Mouse (Mus musculus) neural tube, embryonic 13.5 days (tissue): Measurements from ENCODE around the gene Jund. TPM values are rescaled to one million over a fixed set of nuclear protein-coding genes. Genes with fewer than 3 reads are reported as not detected.

ENCODE experiments used
- ATAC-seq: fragments of 200-750 bp; cut with Nextera tagmentation; 2 replicates; pipeline ENCODE4 v1.8.0; 2017; ENCODE audit warnings: low read depth, mild to moderate bottlenecking, moderate TSS enrichment, moderate library complexity
- H3K27ac ChIP-seq: fragments of 300-500 bp; sonication (generic); replicated peaks from 2 replicates; pipeline ENCODE4 v1.5.1; 2015; ENCODE audit warnings: moderate library complexity, mild to moderate bottlenecking, inconsistent platforms
- H3K27me3 ChIP-seq: fragments of 300-500 bp; sonication (generic); 2 replicates; pipeline ENCODE4 v1.6.1; 2015; ENCODE audit warnings: mild to moderate bottlenecking, inconsistent platforms
- H3K36me3 ChIP-seq: fragments of 300-500 bp; sonication (generic); 2 replicates; pipeline ENCODE4 v1.6.1; 2015; ENCODE audit warnings: mild to moderate bottlenecking, inconsistent platforms
- H3K4me1 ChIP-seq: fragments of 300-500 bp; sonication (generic); replicated peaks from 2 replicates; pipeline ENCODE4 v1.6.1; 2015; ENCODE audit warnings: inconsistent platforms
- H3K4me2 ChIP-seq: fragments of 300-500 bp; sonication (generic); 2 replicates; pipeline ENCODE4 v1.6.1; 2015; ENCODE audit warnings: inconsistent platforms, mild to moderate bottlenecking, moderate library complexity
- H3K4me3 ChIP-seq: fragments of 300-500 bp; sonication (generic); 2 replicates; pipeline ENCODE4 v1.5.1; 2015; ENCODE audit warnings: mild to moderate bottlenecking, inconsistent platforms
- H3K9ac ChIP-seq: fragments of 300-500 bp; sonication (generic); 2 replicates; pipeline ENCODE4 v1.6.1; 2015; ENCODE audit warnings: moderate library complexity, mild to moderate bottlenecking, inconsistent platforms
- H3K9me3 ChIP-seq: fragments of 300-500 bp; sonication (generic); 2 replicates; pipeline ENCODE4 v1.6.1; 2016; ENCODE audit warnings: inconsistent platforms
- WGBS: fragments of 180-500 bp; shearing (Covaris S2); methylation state at CpG from one replicate; pipeline ENCODE4 v1.1.7; 2015; 5-methylcytosine and 5-hydroxymethylcytosine counted together
- polyA plus RNA-seq: library from polyadenylated mRNA; unstranded; fragments of >200 nt; fragmentation: Nextera tagmentation; extraction: Ambion mirVana; gene quantifications from 2 replicates; pipeline ENCODE4 v1.2.1, GENCODE M21; 2015

Gene Jund
- polyA plus RNA-seq, 1 experiment from 2014 or later = 108 TPM

DNA sequence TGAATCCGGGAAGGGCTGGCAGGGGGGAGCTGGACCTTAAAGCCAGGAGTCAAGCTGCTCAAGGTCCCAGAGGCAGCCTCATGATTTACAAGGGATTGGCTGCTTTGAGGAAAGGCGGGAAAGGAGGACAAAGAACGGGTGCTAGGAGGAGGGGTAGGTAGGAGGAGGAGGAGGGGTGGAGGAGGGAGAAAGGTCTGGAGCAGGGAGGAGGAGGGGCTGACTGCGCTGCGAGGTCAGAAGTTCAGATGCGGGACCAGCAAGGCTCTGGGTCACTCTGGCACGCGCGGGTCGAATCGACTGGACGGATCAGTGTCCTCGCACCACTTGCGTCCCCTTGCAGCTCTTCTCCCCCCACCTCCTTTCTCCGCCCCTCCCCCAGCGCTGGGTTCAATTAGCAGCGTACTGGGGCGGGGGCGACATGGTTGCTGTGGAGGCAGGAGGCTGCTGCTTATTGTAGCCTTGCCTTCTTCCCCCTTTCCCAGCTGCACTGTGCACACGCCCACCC, 7.0 kb upstream of the Jund start:
- Histone ChIP-seq H3K27ac (peak overlapping the region; percentile 74), H3K36me3 (no peaks in the 10 kb centered on the region), H3K4me3 (peak overlapping the region; percentile 35), H3K27me3 (no peaks in the 10 kb centered on the region), H3K9me3 (no peaks in the 10 kb centered on the region), H3K4me1 (peaks cover 42% of the 10 kb centered on the region), H3K9ac (peak overlapping the region; percentile 58), H3K4me2 (peak overlapping the region; percentile 57)
- ATAC-seq = peak; percentile 47; the same call in 1 of the 2 replicates
- 2% methylated on average over 20 of the region's 20 CpGs for WGBS

DNA sequence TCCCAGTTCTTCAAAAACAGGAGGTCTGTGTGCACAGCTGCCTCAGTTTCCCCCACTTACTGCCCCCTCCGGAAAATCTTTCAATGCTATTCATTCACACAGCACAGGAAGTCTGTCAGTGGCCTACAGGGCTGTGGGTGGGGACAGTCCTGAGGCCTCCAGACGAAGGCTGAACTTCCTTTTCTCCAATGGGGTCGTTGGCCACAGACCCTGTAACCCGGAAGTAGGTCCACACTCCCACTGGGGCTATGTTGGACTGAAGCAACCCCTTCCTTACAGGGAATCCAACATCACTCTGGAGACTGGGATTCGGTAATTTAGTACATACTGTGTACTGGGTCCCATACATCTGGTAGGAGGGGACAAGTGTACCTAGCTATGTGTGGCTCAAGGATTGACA, 5.1 kb upstream of the Jund start:
- Histone ChIP-seq H3K9me3 (no peaks in the 10 kb centered on the region), H3K27me3 (no peaks in the 10 kb centered on the region), H3K4me1 (peaks cover 57% of the 10 kb centered on the region), H3K36me3 (no peaks in the 10 kb centered on the region), H3K4me3 (no peak overlapping the region), H3K9ac (no peak overlapping the region), H3K4me2 (no peak overlapping the region), H3K27ac (no peak overlapping the region)
- 83% methylated on average over 5 of the region's 5 CpGs for WGBS
- ATAC-seq = no peak

DNA sequence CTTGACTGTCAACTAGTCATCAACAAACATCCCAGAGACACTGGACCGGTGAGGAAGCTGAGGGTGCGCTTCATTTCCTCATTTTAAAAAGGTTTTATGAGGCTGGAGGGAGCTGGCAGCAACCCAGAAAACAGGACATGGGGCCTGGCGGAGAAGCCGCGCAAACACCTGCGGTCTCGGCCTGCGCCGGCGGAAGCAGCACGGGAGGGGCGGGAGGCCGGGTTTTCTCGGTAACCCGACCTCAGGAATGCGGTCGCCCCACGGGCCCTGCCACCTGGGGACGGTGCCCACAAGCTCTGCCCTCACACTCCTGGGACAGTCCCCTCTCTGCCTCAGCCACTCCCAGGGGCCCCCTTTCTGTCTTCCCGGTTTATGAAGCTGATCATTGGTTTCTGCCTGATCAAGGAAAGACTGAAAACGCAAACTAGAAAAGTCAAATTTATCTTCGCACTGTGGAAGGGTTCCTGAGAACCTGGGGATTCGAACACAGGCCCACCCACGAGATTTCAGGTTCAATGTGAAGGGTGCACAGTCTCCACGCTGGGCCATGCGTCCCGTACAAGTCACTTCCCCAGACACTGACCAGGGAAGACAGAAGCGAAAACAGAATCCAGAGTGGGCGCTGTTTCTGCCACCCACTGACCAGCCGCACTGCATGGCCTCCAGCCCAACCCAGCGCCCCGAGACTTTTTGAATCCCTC, 3.3 kb upstream of the Jund start:
- Histone ChIP-seq H3K27me3 (no peaks in the 10 kb centered on the region), H3K27ac (peak overlapping the region; percentile 99), H3K9me3 (no peaks in the 10 kb centered on the region), H3K9ac (no peak overlapping the region), H3K4me3 (no peak overlapping the region), H3K4me2 (peak overlapping the region; percentile 16; the same call in 1 of the 2 replicates), H3K4me1 (peaks cover 51% of the 10 kb centered on the region), H3K36me3 (no peaks in the 10 kb centered on the region)
- ATAC-seq = no peak
- 27% methylated on average over 32 of the region's 32 CpGs for WGBS

DNA sequence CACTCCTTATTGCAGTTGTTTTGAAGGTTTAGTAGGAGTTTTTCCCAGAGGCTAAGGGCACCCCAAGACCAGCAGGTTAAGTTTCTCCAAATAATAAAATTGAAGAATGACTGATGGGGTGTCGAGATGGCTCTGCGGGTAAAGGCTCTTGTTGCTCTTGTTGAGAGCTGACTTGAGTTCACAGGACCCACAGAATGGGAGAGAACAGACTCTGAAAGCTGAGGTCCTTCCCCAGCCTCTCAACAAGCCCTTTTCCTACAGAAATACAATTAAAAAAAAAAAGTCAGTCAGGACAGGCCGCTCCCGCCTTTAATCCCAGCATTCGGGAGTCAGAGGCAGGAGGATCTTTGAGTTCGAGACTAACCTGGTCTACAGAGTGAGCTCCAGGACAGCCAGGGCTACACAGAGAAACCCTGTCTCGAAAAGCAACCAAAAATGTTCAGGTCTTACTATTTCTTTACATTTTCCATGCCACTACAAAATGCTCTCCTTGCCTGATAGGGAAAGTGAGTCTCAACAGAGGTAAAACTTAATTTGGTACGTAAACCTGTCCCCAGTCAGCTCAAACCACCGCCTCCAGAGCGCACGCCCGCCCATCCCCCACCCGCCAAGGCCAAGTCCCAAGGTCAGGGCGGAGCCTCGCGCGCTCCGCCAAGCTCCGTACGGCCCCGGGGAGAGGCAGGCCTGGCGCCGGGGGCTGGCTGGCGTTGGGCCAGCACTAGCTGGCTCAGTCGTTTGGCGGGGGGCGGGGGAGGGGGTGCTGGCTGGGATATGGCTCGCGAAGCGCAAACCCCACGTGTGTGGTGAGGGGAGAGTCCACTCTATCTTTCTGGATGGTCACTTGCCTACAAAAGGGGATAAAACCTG, 2.5 kb upstream of the Jund start:
- Histone ChIP-seq H3K4me2 (peak overlapping the region; percentile 60), H3K9ac (peak overlapping the region; percentile 62), H3K36me3 (no peaks in the 10 kb centered on the region), H3K9me3 (no peaks in the 10 kb centered on the region), H3K27me3 (no peaks in the 10 kb centered on the region), H3K4me1 (peaks cover 55% of the 10 kb centered on the region), H3K27ac (peak overlapping the region; percentile 99), H3K4me3 (peak overlapping the region; percentile 23)
- WGBS = 4% methylated on average over 31 of the region's 31 CpGs
- ATAC-seq = no peak

DNA sequence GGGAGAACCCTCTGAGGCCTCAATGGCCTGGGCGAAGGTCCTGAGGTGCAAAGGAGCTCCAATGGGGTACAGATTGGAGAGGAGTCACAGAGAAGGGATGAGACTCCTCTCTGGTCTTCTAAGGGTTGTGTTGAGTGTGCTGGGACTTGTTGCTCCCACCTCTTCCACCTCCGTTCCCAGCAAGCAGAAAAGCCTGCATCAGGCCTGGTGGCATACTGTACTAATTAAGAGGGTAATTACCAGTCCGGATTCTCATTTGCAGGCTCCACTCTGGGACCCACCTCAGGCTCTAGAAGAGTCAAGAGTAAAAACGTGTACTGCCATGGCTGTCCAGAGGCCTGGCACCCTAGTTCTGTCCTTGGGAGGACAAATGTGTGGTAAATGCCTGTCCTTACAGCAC, 1.8 kb upstream of the Jund start:
- Histone ChIP-seq H3K9me3 (no peaks in the 10 kb centered on the region), H3K4me2 (peak overlapping the region; percentile 60), H3K4me1 (peaks cover 55% of the 10 kb centered on the region), H3K27ac (peak overlapping the region; percentile 99), H3K4me3 (peak overlapping the region; percentile 23), H3K36me3 (0 out of 2 replicates have a peak, but pooled peaks cover under 1% of the 10 kb centered on the region), H3K27me3 (no peaks in the 10 kb centered on the region), H3K9ac (peak overlapping the region; percentile 62)
- ATAC-seq = no peak
- 37% methylated on average over 4 of the region's 4 CpGs for WGBS

DNA sequence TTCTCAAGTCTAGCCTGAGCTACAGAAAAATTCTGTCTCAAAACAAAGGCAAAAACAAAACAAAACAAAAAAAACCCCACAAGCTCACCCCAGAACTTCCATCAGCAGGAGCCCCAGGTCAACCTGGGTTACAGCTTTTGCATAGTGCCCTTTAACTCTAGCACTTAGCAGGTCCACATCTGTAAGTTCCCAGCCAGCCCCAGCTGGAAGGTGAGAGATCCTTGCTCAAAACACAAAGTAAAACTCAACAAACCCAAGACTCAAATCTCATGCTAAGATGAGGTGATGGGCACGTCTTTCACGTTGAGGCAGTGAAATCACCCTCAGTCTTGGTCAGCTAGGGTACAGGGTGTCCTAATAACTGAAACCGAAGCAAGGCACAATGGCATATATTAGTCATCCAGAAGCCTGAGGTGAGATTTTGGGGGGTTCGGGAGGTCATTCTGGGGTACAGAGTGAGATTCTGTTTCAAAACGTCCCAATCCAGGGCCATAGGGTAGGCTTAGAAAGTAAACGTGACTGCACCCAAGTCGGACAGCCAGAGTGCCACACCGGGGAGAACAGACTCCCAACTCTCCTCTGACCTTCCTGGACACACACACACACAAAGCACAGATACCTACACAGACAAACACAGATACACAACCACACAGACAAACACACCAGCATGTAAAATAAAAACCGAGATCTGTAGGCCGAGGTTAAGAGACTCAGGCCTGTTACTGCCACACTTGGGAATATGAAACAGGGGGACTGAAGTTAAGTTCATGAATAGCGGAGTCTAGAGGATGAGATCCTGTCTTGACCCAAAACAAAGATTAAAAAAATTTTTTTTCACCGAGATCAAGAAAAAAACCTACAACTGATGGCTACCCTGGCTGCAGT, 1.1 kb upstream of the Jund start:
- Histone ChIP-seq H3K4me1 (peaks cover 55% of the 10 kb centered on the region), H3K36me3 (0 out of 2 replicates have a peak, but pooled peaks cover 7% of the 10 kb centered on the region), H3K4me2 (peak overlapping the region; percentile 60), H3K9me3 (no peaks in the 10 kb centered on the region), H3K27ac (peak overlapping the region; percentile 99), H3K9ac (peak overlapping the region; percentile 66), H3K27me3 (no peaks in the 10 kb centered on the region), H3K4me3 (peak overlapping the region; percentile 97)
- ATAC-seq = no peak
- 76% methylated on average over 12 of the region's 12 CpGs for WGBS

DNA sequence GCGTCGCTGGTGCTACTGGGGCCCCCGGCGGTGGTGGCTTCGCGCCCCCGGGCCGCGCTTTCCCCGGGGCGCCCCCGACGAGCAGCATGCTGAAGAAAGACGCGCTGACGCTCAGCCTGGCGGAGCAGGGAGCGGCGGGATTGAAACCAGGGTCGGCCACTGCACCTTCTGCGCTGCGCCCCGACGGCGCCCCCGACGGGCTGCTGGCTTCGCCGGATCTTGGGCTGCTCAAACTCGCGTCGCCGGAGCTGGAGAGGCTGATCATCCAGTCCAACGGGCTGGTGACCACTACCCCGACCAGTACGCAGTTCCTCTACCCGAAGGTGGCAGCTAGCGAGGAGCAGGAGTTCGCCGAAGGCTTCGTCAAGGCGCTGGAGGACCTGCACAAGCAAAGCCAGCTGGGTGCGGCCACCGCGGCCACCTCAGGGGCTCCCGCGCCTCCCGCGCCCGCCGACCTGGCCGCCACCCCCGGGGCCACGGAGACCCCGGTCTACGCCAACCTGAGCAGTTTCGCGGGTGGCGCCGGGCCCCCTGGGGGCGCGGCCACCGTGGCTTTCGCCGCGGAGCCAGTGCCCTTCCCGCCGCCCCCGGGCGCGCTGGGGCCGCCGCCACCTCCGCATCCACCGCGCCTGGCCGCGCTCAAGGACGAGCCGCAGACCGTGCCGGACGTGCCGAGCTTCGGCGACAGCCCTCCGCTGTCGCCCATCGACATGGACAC, 526 bp downstream of the Jund start:
- H3K27me3 ChIP-seq = no peaks in the 10 kb centered on the region
- peak overlapping the region; percentile 89 for H3K4me2 ChIP-seq
- H3K4me1 ChIP-seq = peaks cover 71% of the 10 kb centered on the region
- peak overlapping the region; percentile 100 for H3K9ac ChIP-seq
- peak; percentile 25 for ATAC-seq
- peaks cover 23% of the 10 kb centered on the region for H3K36me3 ChIP-seq
- H3K4me3 ChIP-seq = peak overlapping the region; percentile 97
- under 1% methylated on average over 89 of the region's 89 CpGs for WGBS
- no peaks in the 10 kb centered on the region for H3K9me3 ChIP-seq
- peak overlapping the region; percentile 99 for H3K27ac ChIP-seq

DNA sequence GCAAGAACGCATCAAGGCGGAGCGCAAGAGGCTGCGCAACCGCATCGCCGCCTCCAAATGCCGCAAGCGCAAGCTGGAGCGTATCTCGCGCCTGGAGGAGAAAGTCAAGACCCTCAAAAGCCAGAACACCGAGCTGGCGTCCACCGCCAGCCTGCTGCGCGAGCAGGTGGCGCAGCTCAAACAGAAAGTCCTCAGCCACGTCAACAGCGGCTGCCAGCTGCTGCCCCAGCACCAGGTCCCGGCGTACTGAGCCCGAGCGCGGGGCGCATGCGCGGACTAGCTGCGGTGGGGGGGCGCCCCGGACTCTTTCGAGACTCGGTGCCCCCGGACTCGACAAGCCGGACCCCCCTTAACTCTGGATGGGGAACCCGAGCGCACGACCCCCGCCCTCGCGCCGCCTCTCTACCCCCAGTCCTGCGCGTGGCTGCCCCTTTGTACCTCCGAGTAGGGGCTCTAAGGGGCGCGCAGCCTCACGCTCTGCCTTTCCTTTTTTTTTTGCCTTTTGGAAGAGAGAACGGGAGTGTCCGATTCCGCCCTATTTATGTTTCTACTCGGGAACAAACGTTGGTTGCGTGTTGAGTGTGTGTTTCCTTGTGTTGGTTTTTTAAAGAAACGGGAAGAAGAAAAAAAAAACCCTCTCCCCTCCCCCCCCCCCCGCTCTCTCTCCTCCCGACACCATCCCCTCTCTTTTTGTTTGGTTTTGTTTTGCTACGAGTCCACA, 1.2 kb downstream of the Jund start:
- WGBS = 1% methylated on average over 58 of the region's 59 CpGs
- H3K4me1 ChIP-seq = peaks cover 70% of the 10 kb centered on the region
- H3K9ac ChIP-seq = peak overlapping the region; percentile 100
- no peaks in the 10 kb centered on the region for H3K27me3 ChIP-seq
- no peaks in the 10 kb centered on the region for H3K9me3 ChIP-seq
- peak overlapping the region; percentile 97 for H3K4me3 ChIP-seq
- H3K4me2 ChIP-seq = peak overlapping the region; percentile 89
- H3K27ac ChIP-seq = peak overlapping the region; percentile 99
- H3K36me3 ChIP-seq = peaks cover 24% of the 10 kb centered on the region
- 0 out of 2 replicates have a peak, but pooled peaks have one; percentile 4 for ATAC-seq

DNA sequence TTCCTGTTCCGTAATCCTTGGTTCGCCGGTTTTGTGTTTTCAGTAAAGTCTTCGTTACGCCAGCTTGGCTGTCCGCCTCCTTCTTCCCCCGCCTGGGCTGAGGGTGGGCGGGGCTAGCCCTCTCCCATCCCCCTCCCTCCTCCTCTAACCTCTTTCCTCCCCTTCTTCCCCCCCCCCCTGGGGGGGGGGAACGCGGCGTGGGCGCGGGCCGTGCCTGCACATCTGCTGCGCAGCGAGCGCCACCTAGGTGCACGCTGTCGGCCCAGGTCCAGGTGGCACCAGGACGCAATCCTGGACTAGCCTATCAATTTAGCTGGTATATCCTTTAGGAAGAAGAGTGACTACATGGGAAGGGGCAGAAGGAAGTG, 1.8 kb downstream of the Jund start:
- peaks cover 65% of the 10 kb centered on the region for H3K4me1 ChIP-seq
- peak; percentile 25 for ATAC-seq
- 0% methylated on average over 19 of the region's 20 CpGs for WGBS

DNA sequence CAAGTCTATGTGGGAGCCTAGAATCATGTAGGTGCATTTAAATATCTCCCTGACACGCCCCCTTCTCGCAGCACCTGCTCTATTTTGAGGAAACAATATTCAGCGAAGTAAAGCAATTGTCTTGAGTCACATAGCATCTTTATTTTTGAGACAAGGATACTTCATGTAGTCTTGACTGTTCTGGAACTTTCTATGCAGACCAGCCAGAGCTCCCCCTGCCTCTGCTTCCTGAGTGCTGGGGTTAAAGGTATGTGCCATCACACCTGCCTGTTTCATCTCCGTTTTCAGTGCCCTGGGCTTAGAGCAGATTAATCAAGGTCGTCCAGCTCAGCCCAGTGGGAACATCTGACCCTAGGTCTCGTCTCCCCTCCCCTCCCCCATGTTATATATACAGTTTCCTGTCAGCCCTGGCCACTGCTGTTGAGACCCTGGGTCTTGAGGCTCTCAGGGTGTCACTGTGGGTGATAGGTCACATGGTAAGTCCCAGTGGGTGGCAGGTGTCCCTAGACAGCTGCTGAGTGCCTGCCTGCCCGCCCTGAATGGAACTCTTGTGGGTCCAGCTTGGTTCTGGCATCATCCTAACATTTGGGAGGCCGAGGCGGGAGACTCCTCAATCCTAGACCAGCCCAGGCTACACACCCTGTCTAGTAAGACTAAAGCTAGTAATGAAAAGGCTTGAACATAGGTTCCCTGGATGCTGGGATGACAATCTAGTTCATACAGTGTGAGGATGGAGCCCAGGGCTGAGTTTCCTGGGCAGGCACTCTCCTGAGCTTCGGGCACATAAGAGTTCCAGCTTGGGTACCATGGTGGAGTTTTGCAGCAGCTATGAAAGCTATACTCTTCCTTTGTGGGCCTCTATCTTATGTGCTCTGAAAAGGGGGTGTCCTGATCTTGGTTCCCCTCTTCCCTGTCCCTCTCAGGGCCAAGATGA, 2.6 kb downstream of the Jund start:
- Histone ChIP-seq H3K9me3 (no peaks in the 10 kb centered on the region), H3K4me3 (peak overlapping the region; percentile 97), H3K27me3 (no peaks in the 10 kb centered on the region), H3K9ac (peak overlapping the region; percentile 100), H3K36me3 (peaks cover 24% of the 10 kb centered on the region), H3K4me1 (peaks cover 57% of the 10 kb centered on the region), H3K4me2 (peak overlapping the region; percentile 89), H3K27ac (peak overlapping the region; percentile 99)
- no peak for ATAC-seq
- WGBS = 53% methylated on average over 10 of the region's 10 CpGs

More for the DNA sequence above, 1.8 kb downstream of the Jund start:
- H3K4me3 ChIP-seq = peak overlapping the region; percentile 97
- H3K9me3 ChIP-seq = no peaks in the 10 kb centered on the region
- H3K27ac ChIP-seq = peak overlapping the region; percentile 99
- H3K36me3 ChIP-seq = peaks cover 24% of the 10 kb centered on the region
- peak overlapping the region; percentile 100 for H3K9ac ChIP-seq
- H3K4me2 ChIP-seq = peak overlapping the region; percentile 89
- H3K27me3 ChIP-seq = no peaks in the 10 kb centered on the region
